Comparison of ENCODE assay signal across 8 mouse cellular contexts in the genomic region with DNA sequence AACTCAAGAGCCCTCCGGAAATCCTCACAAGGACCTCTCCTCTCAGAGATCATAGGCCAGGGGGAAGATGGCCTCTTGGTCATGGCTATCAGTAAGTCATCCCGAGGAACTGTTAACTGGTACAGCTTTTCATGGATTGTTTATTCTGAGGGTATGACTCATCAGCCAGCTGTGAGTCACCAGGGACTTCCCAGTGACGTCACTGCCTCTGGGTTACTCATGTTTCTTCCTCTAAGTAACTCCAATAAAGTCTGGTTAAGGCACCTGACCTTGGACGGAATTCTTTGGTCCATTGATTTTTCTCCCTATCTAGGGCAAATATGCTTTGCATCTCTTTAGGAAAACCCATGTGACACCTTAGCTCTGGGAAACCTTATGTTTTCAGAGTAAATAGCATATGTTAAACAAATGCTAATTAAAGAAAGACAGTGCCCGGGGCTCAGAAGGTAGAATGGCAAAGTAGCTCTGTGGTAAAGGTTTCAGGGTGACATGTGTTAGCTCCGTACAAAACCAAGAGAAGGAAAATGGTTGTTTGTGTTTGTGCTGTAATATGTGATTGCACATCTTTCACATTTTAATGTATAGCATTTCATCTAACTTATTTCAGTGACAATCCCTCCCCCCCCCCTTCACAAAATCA.
DNase-seq lines count a peak whose midpoint lies in the region; ATAC-seq and TF ChIP-seq lines count a peak whose summit lies in the region.

No protein-coding gene starts in this region.

- DNase-seq in forebrain, embryonic 14.5 days (ENCODE audit: low spot score), result peak; percentile 3
- peak; percentile 64 for DNase-seq in CD4-positive, CD25-positive, alpha-beta regulatory T cell, adult 2 months (ENCODE audit: low read depth, low spot score)
- peak; percentile 24 for DNase-seq in embryonic facial prominence, embryonic 14.5 days (ENCODE audit: low spot score)
- DNase-seq in kidney, postnatal 0 days (ENCODE audit: low spot score), result peak; percentile 68
- DNase-seq in ovary, postnatal 36 days (ENCODE audit: low spot score), result no peak
- DNase-seq in hindbrain, postnatal 0 days (ENCODE audit: low spot score), result no peak

- no peak for TF ChIP-seq CTCF in kidney, postnatal 0 days (IDR thresholded peaks at IDR 0.05; ENCODE audit: low read depth)
- TF ChIP-seq CTCF in hindbrain, postnatal 0 days (IDR thresholded peaks at IDR 0.05; ENCODE audit: low read depth), result no peak

- no peaks in the 10 kb centered on the region for H3K27me3 ChIP-seq in forebrain, embryonic 14.5 days (replicated peaks; ENCODE audit: control insufficient read depth, insufficient read depth, low read length)
- no peaks in the 10 kb centered on the region for H3K27me3 ChIP-seq in forebrain, embryonic 15.5 days
- no peaks in the 10 kb centered on the region for H3K27me3 ChIP-seq in embryonic facial prominence, embryonic 14.5 days (replicated peaks; ENCODE audit: control insufficient read depth, insufficient read depth, low read length)
- no peaks in the 10 kb centered on the region for H3K27me3 ChIP-seq in kidney, postnatal 0 days (ENCODE audit: insufficient read depth, low read length)
- H3K27me3 ChIP-seq in stomach, embryonic 14.5 days (ENCODE audit: control insufficient read depth, insufficient read depth, low read length), result no peaks in the 10 kb centered on the region
- H3K27me3 ChIP-seq in hindbrain, postnatal 0 days (ENCODE audit: insufficient read depth, low read length), result no peaks in the 10 kb centered on the region

- H3K4me3 ChIP-seq in forebrain, embryonic 14.5 days (ENCODE audit: low read depth, low read length), result no peak overlapping the region
- H3K4me3 ChIP-seq in forebrain, embryonic 15.5 days, result no peak overlapping the region
- no peak overlapping the region for H3K4me3 ChIP-seq in embryonic facial prominence, embryonic 14.5 days (ENCODE audit: low read depth, low read length)
- H3K4me3 ChIP-seq in kidney, postnatal 0 days (replicated peaks; ENCODE audit: low read depth, low read length), result no peak overlapping the region
- no peak overlapping the region for H3K4me3 ChIP-seq in stomach, embryonic 14.5 days (ENCODE audit: low read depth, low read length)
- no peak overlapping the region for H3K4me3 ChIP-seq in hindbrain, postnatal 0 days (ENCODE audit: low read length)

- ATAC-seq in forebrain, embryonic 14.5 days, result no peak
- ATAC-seq in forebrain, embryonic 15.5 days (replicated peaks), result no peak
- no peak for ATAC-seq in embryonic facial prominence, embryonic 14.5 days (ENCODE audit: low read depth)
- peak; percentile 87 for ATAC-seq in kidney, postnatal 0 days (replicated peaks; ENCODE audit: low FRiP score, low read depth)
- ATAC-seq in stomach, embryonic 14.5 days (ENCODE audit: insufficient number of reproducible peaks, insufficient read depth, low FRiP score, low read depth), result peak; percentile 63; the same call in 1 of the 2 replicates
- ATAC-seq in hindbrain, postnatal 0 days, result no peak

- no peak overlapping the region for H3K4me2 ChIP-seq in forebrain, embryonic 14.5 days (ENCODE audit: low read length)
- H3K4me2 ChIP-seq in forebrain, embryonic 15.5 days (replicated peaks), result no peak overlapping the region
- H3K4me2 ChIP-seq in embryonic facial prominence, embryonic 14.5 days (ENCODE audit: low read depth, low read length), result no peak overlapping the region
- no peak overlapping the region for H3K4me2 ChIP-seq in kidney, postnatal 0 days (ENCODE audit: low read length)
- H3K4me2 ChIP-seq in stomach, embryonic 14.5 days (replicated peaks; ENCODE audit: low read depth, low read length), result no peak overlapping the region
- no peak overlapping the region for H3K4me2 ChIP-seq in hindbrain, postnatal 0 days (ENCODE audit: low read depth, low read length)

- no peak overlapping the region for H3K9ac ChIP-seq in forebrain, embryonic 14.5 days (ENCODE audit: low read length)
- H3K9ac ChIP-seq in forebrain, embryonic 15.5 days (replicated peaks), result no peak overlapping the region
- H3K9ac ChIP-seq in embryonic facial prominence, embryonic 14.5 days (ENCODE audit: low read depth, low read length), result no peak overlapping the region
- H3K9ac ChIP-seq in kidney, postnatal 0 days (ENCODE audit: low read depth, low read length), result no peak overlapping the region
- H3K9ac ChIP-seq in stomach, embryonic 14.5 days (replicated peaks; ENCODE audit: low read depth, low read length), result no peak overlapping the region
- no peak overlapping the region for H3K9ac ChIP-seq in hindbrain, postnatal 0 days (replicated peaks; ENCODE audit: low read length)

- no peak overlapping the region for H3K27ac ChIP-seq in forebrain, embryonic 14.5 days (ENCODE audit: low read depth, low read length)
- no peak overlapping the region for H3K27ac ChIP-seq in forebrain, embryonic 15.5 days (replicated peaks)
- H3K27ac ChIP-seq in embryonic facial prominence, embryonic 14.5 days (replicated peaks; ENCODE audit: low read depth, low read length), result no peak overlapping the region
- H3K27ac ChIP-seq in kidney, postnatal 0 days, result no peak overlapping the region
- H3K27ac ChIP-seq in stomach, embryonic 14.5 days (ENCODE audit: low read length), result no peak overlapping the region
- H3K27ac ChIP-seq in hindbrain, postnatal 0 days, result no peak overlapping the region

- H3K9me3 ChIP-seq in forebrain, embryonic 14.5 days (replicated peaks; ENCODE audit: control insufficient read depth, low read length), result no peaks in the 10 kb centered on the region
- no peaks in the 10 kb centered on the region for H3K9me3 ChIP-seq in forebrain, embryonic 15.5 days
- H3K9me3 ChIP-seq in embryonic facial prominence, embryonic 14.5 days (ENCODE audit: control insufficient read depth, low read length), result no peaks in the 10 kb centered on the region
- no peaks in the 10 kb centered on the region for H3K9me3 ChIP-seq in kidney, postnatal 0 days (replicated peaks; ENCODE audit: low read length)
- no peaks in the 10 kb centered on the region for H3K9me3 ChIP-seq in stomach, embryonic 14.5 days (ENCODE audit: control insufficient read depth, low read depth, low read length)
- H3K9me3 ChIP-seq in hindbrain, postnatal 0 days (ENCODE audit: low read length), result no peaks in the 10 kb centered on the region

- no peaks in the 10 kb centered on the region for H3K36me3 ChIP-seq in forebrain, embryonic 14.5 days (ENCODE audit: control insufficient read depth, insufficient read depth, low read length)
- H3K36me3 ChIP-seq in forebrain, embryonic 15.5 days, result no peaks in the 10 kb centered on the region
- H3K36me3 ChIP-seq in embryonic facial prominence, embryonic 14.5 days (ENCODE audit: control insufficient read depth, insufficient read depth, low read length), result no peaks in the 10 kb centered on the region
- no peaks in the 10 kb centered on the region for H3K36me3 ChIP-seq in kidney, postnatal 0 days (ENCODE audit: insufficient read depth, low read length)
- H3K36me3 ChIP-seq in stomach, embryonic 14.5 days (ENCODE audit: control insufficient read depth, insufficient read depth, low read length), result no peaks in the 10 kb centered on the region
- no peaks in the 10 kb centered on the region for H3K36me3 ChIP-seq in hindbrain, postnatal 0 days (ENCODE audit: insufficient read depth, low read length)

- no peaks in the 10 kb centered on the region for H3K4me1 ChIP-seq in forebrain, embryonic 14.5 days (ENCODE audit: control insufficient read depth, insufficient read depth, low read length)
- H3K4me1 ChIP-seq in forebrain, embryonic 15.5 days, result no peaks in the 10 kb centered on the region
- H3K4me1 ChIP-seq in embryonic facial prominence, embryonic 14.5 days (ENCODE audit: control insufficient read depth, insufficient read depth, low read length), result no peaks in the 10 kb centered on the region
- no peaks in the 10 kb centered on the region for H3K4me1 ChIP-seq in kidney, postnatal 0 days (replicated peaks; ENCODE audit: insufficient read depth, low read length)
- H3K4me1 ChIP-seq in stomach, embryonic 14.5 days (ENCODE audit: control insufficient read depth, insufficient read depth, low read length), result peaks cover 3% of the 10 kb centered on the region; the same call in 1 of the 2 replicates
- H3K4me1 ChIP-seq in hindbrain, postnatal 0 days (ENCODE audit: insufficient read depth, low read length), result no peaks in the 10 kb centered on the region

- 75% methylated on average over 6 of the region's 6 CpGs for WGBS in forebrain, embryonic 14.5 days
- WGBS in forebrain, embryonic 15.5 days, result 67% methylated on average over 6 of the region's 6 CpGs
- WGBS in embryonic facial prominence, embryonic 14.5 days, result 41% methylated on average over 6 of the region's 6 CpGs
- WGBS in kidney, postnatal 0 days, result 21% methylated on average over 6 of the region's 6 CpGs
- 31% methylated on average over 6 of the region's 6 CpGs for WGBS in stomach, embryonic 14.5 days
- 63% methylated on average over 6 of the region's 6 CpGs for WGBS in hindbrain, postnatal 0 days

Comparison
In these comparisons a context has a peak if more than half of its experiments do, and no peak if none do; other contexts are left out.
1. ATAC-seq: peak in kidney, postnatal 0 days (single experiment) and stomach, embryonic 14.5 days (single experiment); none in forebrain, embryonic 14.5 days (single experiment), forebrain, embryonic 15.5 days (single experiment), embryonic facial prominence, embryonic 14.5 days (single experiment) and hindbrain, postnatal 0 days (single experiment).
2. DNase-seq: peak in forebrain, embryonic 14.5 days (single experiment), CD4-positive, CD25-positive, alpha-beta regulatory T cell, adult 2 months (single experiment), embryonic facial prominence, embryonic 14.5 days (single experiment) and kidney, postnatal 0 days (single experiment); none in ovary, postnatal 36 days (single experiment) and hindbrain, postnatal 0 days (single experiment).